Mouse (Mus musculus): ENCODE results near the gene Nde1.

GRCm38 (mm10) chr16:14125253-14125652, 37.8 kb upstream of the Nde1 start:
- no peak for TF ChIP-seq CTCF (IDR thresholded peaks at IDR 0.05)
- TF ChIP-seq EP300 (IDR thresholded peaks at IDR 0.05), result no peak
